Mouse (Mus musculus): ENCODE measurements around the gene Dgkg. TPM values are rescaled to one million over a fixed set of nuclear protein-coding genes. Genes with fewer than 3 reads are reported as not detected.
A peak's percentile ranks its signal among the peaks of the same experiment; 100 is the strongest.

The Dgkg gene
- polyA plus RNA-seq, 1 experiment from 2014 or later: 2.0 TPM

DNA sequence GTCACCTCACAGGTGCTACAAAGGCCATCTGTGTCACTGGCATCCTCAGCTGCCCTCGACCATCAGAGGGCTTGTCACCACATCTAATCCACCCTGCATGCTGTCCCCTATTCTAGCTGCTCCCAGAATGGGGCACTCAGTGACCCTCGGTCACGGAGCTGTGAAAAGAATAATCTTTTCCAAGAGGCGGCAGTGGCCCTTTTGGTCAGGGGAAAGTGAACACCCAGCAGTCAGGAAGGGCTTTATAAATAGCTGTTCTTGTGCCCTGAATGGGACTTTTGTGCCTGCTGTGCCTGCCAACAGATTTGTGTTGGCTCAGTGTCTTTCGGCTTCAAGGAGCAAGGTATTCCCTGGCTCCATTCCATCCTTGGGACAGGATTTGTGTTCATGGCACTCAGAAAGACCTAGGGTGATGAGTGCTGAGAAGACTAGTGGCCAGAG is 129.5 kb downstream of the Dgkg start:
- no peak for ATAC-seq (replicated peaks)
- H3K36me3 ChIP-seq (replicated peaks): no peaks in the 10 kb centered on the region
- H3K27ac ChIP-seq: no peak overlapping the region
- no peaks in the 10 kb centered on the region for H3K4me1 ChIP-seq
- no peak overlapping the region for H3K4me3 ChIP-seq
- H3K4me2 ChIP-seq: no peak overlapping the region
- no peaks in the 10 kb centered on the region for H3K9me3 ChIP-seq
- H3K27me3 ChIP-seq (replicated peaks): no peaks in the 10 kb centered on the region
- no peak overlapping the region for H3K9ac ChIP-seq
- WGBS: 13% methylated on average over 5 of the region's 5 CpGs

DNA sequence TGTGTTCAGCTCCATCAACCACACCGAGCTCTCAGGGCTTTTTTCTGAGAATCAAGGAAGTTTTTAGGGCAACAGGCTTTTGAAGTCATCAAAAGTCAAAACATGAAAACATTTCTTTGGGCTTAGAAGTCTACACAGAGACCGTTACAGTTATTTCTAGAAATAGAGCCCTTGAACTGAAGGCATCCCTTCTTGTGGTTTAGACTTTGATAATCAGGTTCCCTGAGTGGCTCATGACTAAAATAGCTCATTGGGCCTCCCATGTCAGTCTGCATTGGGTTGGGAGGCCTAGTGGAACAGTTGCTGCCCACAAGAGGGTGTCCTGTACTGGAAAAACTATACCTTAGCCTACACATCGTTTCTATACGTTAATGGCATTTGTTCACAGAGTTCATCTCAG is 130.6 kb downstream of the Dgkg start:
- Histone ChIP-seq H3K9ac (no peak overlapping the region), H3K4me2 (no peak overlapping the region), H3K4me3 (no peak overlapping the region), H3K9me3 (no peaks in the 10 kb centered on the region), H3K27me3 (replicated peaks) (no peaks in the 10 kb centered on the region), H3K27ac (no peak overlapping the region), H3K4me1 (no peaks in the 10 kb centered on the region), H3K36me3 (replicated peaks) (no peaks in the 10 kb centered on the region)
- no peak for ATAC-seq (replicated peaks)
- WGBS: 86% methylated on average over 4 of the region's 4 CpGs

- Histone ChIP-seq H3K4me3 (no peak overlapping the region), H3K9me3 (no peaks in the 10 kb centered on the region), H3K9ac (no peak overlapping the region), H3K36me3 (replicated peaks) (no peaks in the 10 kb centered on the region), H3K27ac (no peak overlapping the region), H3K4me1 (peaks cover 16% of the 10 kb centered on the region), H3K4me2 (peak overlapping the region; percentile 13; the same call in 1 of the 2 replicates), H3K27me3 (replicated peaks) (no peaks in the 10 kb centered on the region)
- peak; percentile 75 for ATAC-seq (replicated peaks)
- WGBS: 8% methylated on average over 20 of the region's 20 CpGs
Observed at GRCm38 (mm10) chr16:22517431-22518384, 139.3 kb downstream of the Dgkg start.

- ATAC-seq (replicated peaks): no peak
- H3K27me3 ChIP-seq (replicated peaks): no peaks in the 10 kb centered on the region
- H3K4me3 ChIP-seq: no peak overlapping the region
- H3K36me3 ChIP-seq (replicated peaks): no peaks in the 10 kb centered on the region
- no peak overlapping the region for H3K9ac ChIP-seq
- H3K9me3 ChIP-seq: no peaks in the 10 kb centered on the region
- WGBS: 48% methylated on average over 5 of the region's 5 CpGs
- H3K27ac ChIP-seq: no peak overlapping the region
- H3K4me2 ChIP-seq: no peak overlapping the region
- peaks cover 16% of the 10 kb centered on the region for H3K4me1 ChIP-seq
Observed at GRCm38 (mm10) chr16:22515476-22515875, 141.5 kb downstream of the Dgkg start.

DNA sequence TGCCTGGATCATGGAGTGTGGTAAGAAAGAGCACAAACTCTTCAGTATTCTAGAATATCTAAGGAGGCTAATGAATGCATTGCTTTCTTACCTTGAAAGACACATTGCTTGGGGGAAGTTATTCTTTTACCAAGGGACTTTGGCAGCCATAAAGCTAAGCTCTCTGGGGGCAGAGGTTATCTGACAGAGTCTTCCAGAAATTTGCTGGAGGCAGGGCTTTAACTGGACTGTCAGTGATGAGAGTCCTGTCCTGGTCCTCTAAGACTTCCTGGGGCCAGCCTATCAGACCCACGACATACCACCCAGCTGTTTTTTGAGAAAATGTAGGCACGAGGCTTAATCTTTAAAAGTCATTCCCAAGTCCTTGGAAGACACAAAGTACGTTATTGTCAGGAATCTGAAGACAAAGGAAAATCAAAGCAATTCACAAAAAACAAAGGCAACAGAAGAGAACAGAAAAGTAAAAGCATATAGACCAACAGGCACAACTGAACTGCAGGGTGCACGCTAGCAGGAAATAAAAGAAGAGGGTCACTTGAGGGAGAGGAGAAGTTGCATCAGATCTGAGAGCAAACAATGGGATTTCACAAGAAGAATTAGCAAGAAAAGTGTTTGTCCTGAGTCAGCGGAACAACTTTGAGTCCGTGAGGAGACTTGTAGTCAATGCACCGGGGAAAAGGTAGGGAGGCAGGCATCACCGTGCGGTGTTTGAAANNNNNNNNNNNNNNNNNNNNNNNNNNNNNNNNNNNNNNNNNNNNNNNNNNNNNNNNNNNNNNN is 146.0 kb downstream of the Dgkg start:
- Histone ChIP-seq H3K9ac (no peak overlapping the region), H3K27ac (no peak overlapping the region), H3K4me2 (no peak overlapping the region), H3K27me3 (replicated peaks) (no peaks in the 10 kb centered on the region), H3K4me1 (no peaks in the 10 kb centered on the region), H3K4me3 (no peak overlapping the region), H3K9me3 (no peaks in the 10 kb centered on the region), H3K36me3 (replicated peaks) (no peaks in the 10 kb centered on the region)
- WGBS: 58% methylated on average over 9 of the region's 9 CpGs
- ATAC-seq (replicated peaks): no peak

- H3K4me2 ChIP-seq: no peak overlapping the region
- H3K27me3 ChIP-seq (replicated peaks): no peaks in the 10 kb centered on the region
- H3K36me3 ChIP-seq (replicated peaks): no peaks in the 10 kb centered on the region
- no peak overlapping the region; the same call in 1 of the 2 replicates for H3K27ac ChIP-seq
- H3K4me1 ChIP-seq: no peaks in the 10 kb centered on the region
- no peak overlapping the region for H3K9ac ChIP-seq
- WGBS: 78% methylated on average over 5 of the region's 5 CpGs
- 0 out of 2 replicates have a peak, but pooled peaks have one; percentile 39 for ATAC-seq (replicated peaks)
- no peak overlapping the region for H3K4me3 ChIP-seq
- no peaks in the 10 kb centered on the region for H3K9me3 ChIP-seq
Observed at GRCm38 (mm10) chr16:22508936-22509563, 148.0 kb downstream of the Dgkg start.

- no peak for ATAC-seq (replicated peaks)
- H3K4me2 ChIP-seq: no peak overlapping the region
- H3K36me3 ChIP-seq (replicated peaks): no peaks in the 10 kb centered on the region
- H3K4me1 ChIP-seq: no peaks in the 10 kb centered on the region
- no peaks in the 10 kb centered on the region for H3K27me3 ChIP-seq (replicated peaks)
- no peak overlapping the region for H3K4me3 ChIP-seq
- WGBS: 53% methylated on average over 6 of the region's 6 CpGs
- no peak overlapping the region for H3K9ac ChIP-seq
- no peaks in the 10 kb centered on the region for H3K9me3 ChIP-seq
- no peak overlapping the region for H3K27ac ChIP-seq
Observed at GRCm38 (mm10) chr16:22505656-22506055, 151.4 kb downstream of the Dgkg start.

DNA sequence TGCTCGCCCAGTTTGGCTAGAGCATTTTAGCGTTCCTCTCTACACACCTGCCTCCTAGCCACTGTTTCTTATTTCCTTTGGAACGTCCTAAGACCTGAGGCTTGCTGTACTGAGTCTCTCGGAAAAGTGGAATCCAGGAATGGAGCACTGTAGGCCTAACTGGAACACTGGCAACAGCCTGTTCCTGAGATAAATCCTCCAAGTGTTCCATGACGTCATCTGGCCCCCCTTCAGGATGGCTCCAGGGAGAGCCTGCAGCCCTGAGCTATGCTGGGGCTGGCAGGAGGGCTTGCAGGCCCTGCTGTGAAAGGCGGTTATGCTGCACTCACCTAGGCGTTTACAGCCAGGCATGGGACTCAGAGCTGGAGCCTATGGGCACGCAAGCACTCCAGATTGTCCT is 152.2 kb downstream of the Dgkg start:
- H3K4me3 ChIP-seq: no peak overlapping the region
- no peaks in the 10 kb centered on the region for H3K9me3 ChIP-seq
- ATAC-seq (replicated peaks): 0 out of 2 replicates have a peak, but pooled peaks have one; percentile 42
- no peak overlapping the region for H3K4me2 ChIP-seq
- H3K4me1 ChIP-seq: no peaks in the 10 kb centered on the region
- no peaks in the 10 kb centered on the region for H3K36me3 ChIP-seq (replicated peaks)
- 33% methylated on average over 8 of the region's 8 CpGs for WGBS
- H3K9ac ChIP-seq: no peak overlapping the region
- H3K27me3 ChIP-seq (replicated peaks): no peaks in the 10 kb centered on the region
- H3K27ac ChIP-seq: no peak overlapping the region

DNA sequence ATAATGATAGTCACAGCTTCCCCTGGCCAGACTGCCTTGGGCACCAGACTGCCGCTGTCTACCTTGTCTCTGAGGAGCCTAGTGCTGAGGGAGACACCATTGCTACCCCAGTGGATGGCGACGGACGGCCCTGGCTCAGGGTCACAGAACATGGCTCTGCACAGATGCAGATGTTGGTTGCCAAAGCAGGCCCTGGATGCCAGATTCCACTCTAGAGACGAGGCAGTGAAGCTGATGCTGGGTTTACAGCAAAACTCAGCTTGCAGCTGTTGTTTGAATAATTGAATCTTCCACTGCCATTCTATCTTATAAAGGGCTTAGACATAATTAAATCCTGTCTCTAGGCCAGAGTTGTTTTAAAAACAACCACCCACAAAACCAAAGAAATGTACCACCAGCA is 153.0 kb downstream of the Dgkg start:
- H3K27ac ChIP-seq: no peak overlapping the region
- no peaks in the 10 kb centered on the region for H3K4me1 ChIP-seq
- H3K9me3 ChIP-seq: no peaks in the 10 kb centered on the region
- H3K27me3 ChIP-seq (replicated peaks): no peaks in the 10 kb centered on the region
- WGBS: 66% methylated on average over 5 of the region's 5 CpGs
- H3K4me2 ChIP-seq: no peak overlapping the region
- no peak for ATAC-seq (replicated peaks)
- no peaks in the 10 kb centered on the region for H3K36me3 ChIP-seq (replicated peaks)
- no peak overlapping the region for H3K4me3 ChIP-seq
- H3K9ac ChIP-seq: no peak overlapping the region

DNA sequence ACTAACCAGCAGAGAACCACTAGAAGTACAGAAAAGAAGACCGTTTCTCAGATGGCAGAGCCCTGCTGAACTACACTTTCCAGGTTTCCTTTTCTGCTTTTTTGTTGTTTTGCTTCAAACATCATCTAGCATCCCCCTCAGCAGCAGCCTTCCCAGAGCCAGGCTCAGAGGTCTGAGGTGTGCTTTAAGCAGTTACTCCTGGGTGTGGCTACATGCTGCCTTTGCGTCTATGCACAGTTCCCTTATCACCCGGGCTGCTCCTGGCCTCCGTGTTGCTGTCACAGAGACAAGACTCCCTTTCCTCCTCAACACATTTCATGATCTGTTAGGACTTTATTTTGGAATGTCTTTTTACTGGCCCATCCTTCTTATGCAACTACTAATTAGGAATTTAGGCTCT is 153.6 kb downstream of the Dgkg start:
- ATAC-seq (replicated peaks): no peak
- no peak overlapping the region for H3K4me3 ChIP-seq
- H3K4me2 ChIP-seq: no peak overlapping the region
- WGBS: 95% methylated on average over 4 of the region's 4 CpGs
- H3K27me3 ChIP-seq (replicated peaks): no peaks in the 10 kb centered on the region
- no peak overlapping the region for H3K27ac ChIP-seq
- H3K4me1 ChIP-seq: no peaks in the 10 kb centered on the region
- H3K9me3 ChIP-seq: no peaks in the 10 kb centered on the region
- H3K36me3 ChIP-seq (replicated peaks): no peaks in the 10 kb centered on the region
- H3K9ac ChIP-seq: no peak overlapping the region

DNA sequence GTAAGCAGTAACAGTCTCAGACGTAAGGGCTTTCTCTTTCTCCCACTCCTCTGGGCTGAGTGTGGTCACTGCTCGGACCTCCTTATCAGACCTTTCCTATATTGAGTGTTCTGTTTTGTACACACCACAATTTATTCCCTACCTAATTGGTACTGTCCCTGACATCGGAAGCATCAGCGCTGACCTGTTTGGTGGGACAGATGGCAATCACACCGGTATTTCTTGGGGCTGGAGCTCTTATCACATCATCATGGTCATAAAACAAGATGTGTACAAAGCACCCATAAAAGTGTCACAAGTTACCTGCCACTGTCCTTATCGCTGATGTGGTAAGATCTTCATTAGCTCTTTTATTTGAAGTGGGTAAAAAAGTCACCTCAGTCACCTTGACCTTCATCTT is 155.2 kb downstream of the Dgkg start:
- Histone ChIP-seq H3K4me1 (no peaks in the 10 kb centered on the region), H3K9me3 (no peaks in the 10 kb centered on the region), H3K9ac (no peak overlapping the region), H3K27ac (no peak overlapping the region), H3K4me3 (no peak overlapping the region), H3K4me2 (no peak overlapping the region), H3K36me3 (replicated peaks) (no peaks in the 10 kb centered on the region), H3K27me3 (replicated peaks) (no peaks in the 10 kb centered on the region)
- no peak for ATAC-seq (replicated peaks)
- WGBS: 90% methylated on average over 6 of the region's 6 CpGs

DNA sequence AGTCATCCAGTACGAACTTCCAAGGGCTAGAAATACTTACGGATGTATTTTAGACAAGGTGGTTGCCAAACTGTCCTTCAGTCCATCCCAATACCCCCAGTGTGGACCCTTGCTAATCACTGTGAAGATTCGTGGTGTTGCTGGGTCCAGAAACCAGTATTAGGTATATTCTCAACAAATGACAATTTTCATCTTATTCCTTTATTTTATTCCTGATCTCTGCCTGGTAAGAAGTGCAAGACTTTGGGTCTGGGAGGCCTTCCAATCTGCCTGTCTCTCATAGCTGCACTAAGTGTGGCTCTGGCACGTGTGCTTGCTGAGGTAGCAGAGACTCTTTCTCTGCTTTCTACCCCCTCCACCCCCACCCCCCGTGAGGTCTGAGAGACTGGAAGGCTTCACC is 156.5 kb downstream of the Dgkg start:
- Histone ChIP-seq H3K4me2 (no peak overlapping the region), H3K27ac (no peak overlapping the region)

More for the DNA sequence above, 156.5 kb downstream of the Dgkg start:
- Histone ChIP-seq H3K9ac (no peak overlapping the region), H3K27me3 (replicated peaks) (no peaks in the 10 kb centered on the region), H3K4me3 (no peak overlapping the region), H3K9me3 (no peaks in the 10 kb centered on the region), H3K4me1 (no peaks in the 10 kb centered on the region), H3K36me3 (replicated peaks) (no peaks in the 10 kb centered on the region)
- no peak for ATAC-seq (replicated peaks)
- WGBS: 84% methylated on average over 5 of the region's 5 CpGs
